Mouse (Mus musculus) layer of hippocampus, postnatal 14 days (tissue): ENCODE results near the gene Ptprj. TPM values are rescaled to one million over a fixed set of nuclear protein-coding genes. Genes with fewer than 3 reads are reported as not detected.
A peak's percentile ranks its signal among the peaks of the same experiment; 100 is the strongest.
"Not testable (repeated sequence)": the region's sequence is repeated elsewhere in the genome, so short reads cannot be mapped to it uniquely, and the experiment has no call there.

Experiments
- DNase-seq, 2 experiments: peaks; one replicate each; pipeline ENCODE4 v3.0.0; 2021 to 2022; ENCODE audit warnings: low spot score in 2 of 2, mixed read lengths in 1 of 2
- total RNA-seq, 2 experiments: library from RNA; stranded (reverse); gene quantifications; 2 replicates each; pipeline ENCODE4 v1.2.3; 2021

The Ptprj gene
- total RNA-seq, 2 experiments from 2014 or later, result 101 to 107 TPM

DNA sequence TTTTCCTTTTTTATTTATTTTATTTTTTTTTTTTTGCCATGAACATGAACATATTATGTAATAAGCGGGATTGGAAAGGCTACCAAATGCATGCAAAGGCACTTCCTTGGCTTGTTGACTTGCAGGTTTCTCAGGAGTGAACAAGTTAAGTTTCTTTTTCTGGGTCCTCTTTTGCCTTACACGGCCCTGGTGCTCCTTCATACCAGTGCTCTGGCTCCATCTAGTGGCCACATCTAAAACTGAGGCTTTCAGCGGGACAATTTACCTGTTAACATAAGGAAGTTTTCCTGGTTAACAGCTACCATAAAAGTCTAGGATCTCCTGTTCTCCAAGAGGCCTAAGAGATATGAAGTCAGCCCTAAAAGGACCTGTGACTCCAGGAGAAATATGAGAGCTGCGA, 150.7 kb downstream of the Ptprj start:
- DNase-seq, result not testable (repeated sequence)

DNA sequence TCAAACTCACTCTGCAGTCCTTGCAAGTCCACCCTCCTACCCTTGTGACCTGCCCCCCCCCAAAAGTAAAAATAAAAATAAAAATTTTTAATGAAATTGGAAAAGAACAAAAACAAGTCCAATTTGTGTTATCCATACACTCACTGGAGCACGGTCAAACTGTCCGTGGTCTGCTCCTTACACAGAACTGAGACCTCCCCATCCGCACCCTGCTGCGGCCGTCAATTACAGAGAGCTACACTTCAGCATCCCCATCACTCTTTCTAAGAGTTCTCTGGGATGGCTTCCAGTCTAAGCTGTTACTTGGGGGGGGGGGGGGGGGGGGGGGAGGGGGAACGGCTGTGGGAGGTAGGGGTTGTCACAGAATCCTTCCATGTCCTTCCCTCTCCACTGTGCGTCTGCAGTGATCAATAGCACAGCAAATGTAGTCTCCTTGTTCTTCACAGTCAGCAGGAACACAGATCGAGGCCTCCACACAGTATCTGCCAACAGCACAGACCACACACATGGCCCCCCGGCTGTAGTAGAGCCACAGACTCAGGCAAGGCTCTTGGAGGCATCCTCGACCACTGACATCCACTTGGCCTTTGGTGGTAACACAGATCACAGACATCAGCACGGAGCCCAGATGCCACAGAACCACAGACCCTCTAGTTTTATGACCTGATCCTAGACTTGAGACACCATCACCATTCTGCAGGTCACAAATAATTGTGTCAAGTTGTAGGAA, 151.3 kb downstream of the Ptprj start:
- DNase-seq, result not testable (repeated sequence)

DNA sequence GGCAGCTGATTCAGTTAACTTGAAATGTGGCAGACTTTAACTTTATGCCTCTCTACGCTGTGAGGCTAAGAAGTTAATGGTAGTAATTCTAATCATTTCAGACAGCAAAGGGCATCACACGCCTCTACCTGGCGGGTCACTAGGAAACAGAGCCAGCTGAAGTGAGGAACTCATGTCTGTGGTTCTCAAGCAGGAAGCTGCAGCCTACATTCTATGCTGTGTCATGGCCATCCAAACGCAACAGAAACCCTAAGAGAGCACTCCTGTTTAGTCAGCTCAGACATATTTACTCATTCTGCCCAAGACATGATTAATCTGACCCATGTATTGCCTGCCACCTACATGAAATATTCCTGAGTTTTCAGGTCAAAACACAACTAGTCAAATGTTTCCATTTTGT, 155.5 kb downstream of the Ptprj start:
- not testable (repeated sequence) for DNase-seq

DNA sequence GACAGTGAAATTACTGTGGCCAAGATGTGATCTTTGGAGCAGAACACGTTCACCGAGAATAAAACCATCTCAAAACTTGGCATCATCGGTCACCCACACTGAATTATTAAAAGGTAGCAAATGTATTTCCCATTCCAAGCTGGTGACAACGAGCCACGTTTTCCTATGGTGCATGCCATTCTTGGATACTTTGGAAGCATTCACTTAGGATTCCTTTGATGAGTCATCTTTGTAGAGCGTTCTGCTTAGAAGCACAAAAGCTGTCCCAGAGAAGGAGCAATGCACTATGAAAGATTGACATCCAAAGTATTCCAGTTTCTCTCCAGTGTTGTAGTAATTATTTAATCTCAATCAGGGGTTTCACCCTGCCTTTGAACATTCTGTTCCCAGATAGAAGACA, 158.2 kb downstream of the Ptprj start:
- not testable (repeated sequence) for DNase-seq

DNA sequence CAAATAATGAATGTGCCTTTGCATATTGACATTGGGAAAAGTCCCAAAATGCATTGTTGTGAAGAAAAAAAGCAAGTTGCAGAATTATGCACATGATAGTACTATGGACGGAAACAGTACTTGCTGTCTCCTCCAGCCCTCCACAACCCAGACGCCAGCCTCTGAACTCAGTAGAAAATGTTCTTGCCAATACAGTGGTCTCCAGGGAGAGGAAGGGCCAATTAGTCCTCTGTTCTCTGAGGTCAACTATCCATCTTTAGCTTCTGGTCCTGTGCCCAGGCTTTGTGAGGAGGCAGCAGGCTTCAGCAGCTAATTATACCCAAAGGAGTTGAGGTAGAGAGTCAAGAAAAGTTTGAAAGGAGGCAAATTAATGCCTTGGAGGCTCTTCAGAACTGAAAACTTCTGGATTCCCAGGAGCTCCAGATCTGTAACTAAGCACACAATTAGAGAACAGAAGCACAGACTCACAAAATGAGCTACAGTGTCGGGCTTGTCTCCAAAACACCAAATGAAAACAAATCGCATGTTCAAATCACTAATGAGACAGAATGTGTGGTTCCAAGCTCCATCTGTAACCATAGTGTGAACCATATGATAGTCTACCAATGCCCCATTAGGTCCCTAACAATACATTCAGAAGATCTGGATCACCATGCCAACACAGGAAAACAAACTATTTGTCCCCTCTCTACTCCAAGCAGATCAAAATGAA, 166.2 kb downstream of the Ptprj start:
- DNase-seq, result peak in 1 of 2 experiments; percentile 72

DNA sequence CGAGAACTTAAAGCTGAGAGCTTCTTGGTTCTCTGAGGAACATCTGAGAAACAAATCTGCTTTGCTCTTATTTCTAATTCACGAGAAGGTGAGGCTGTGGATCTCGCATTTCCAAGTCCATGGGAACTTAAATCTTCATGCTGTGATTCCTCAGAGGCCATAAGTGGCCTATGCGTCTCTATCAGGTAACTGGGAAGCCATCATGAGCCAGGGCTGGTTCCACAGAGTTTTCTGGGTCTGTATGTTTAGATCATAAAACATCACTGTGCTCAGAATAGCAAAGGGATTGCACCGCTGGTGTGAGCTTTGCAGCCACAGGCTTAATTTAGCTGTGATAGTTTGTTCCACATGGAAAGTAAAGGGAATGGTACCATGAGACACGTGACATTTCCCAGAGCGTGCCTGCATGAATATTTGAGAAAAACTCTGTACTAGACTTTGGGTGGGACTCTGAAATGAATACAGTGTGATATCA, 181.8 kb downstream of the Ptprj start, which contains the start of gene Olfr1274-ps:
TSS of gene Olfr1274-ps (plus strand) at position 51 of the 475 bp plus-strand sequence.
- not testable (repeated sequence) for DNase-seq

Other genes with a start within 250 kb of the Ptprj start
- gene Olfr1274-ps, start 182.0 kb downstream of the Ptprj start, total RNA-seq, result not detected
- 10 to 100 TPM; 19.8 to 20.4 TPM for gene Nup160, start 96.6 kb upstream of the Ptprj start, total RNA-seq
- gene Fnbp4, start 164.7 kb upstream of the Ptprj start, total RNA-seq, result 10 to 100 TPM; 58.8 to 74.5 TPM
- under 1 TPM; 0.31 to 0.88 TPM for gene Agbl2, start 202.1 kb upstream of the Ptprj start, total RNA-seq